Mouse (Mus musculus): ENCODE data around the gene Rbms3. TPM values are rescaled to one million over a fixed set of nuclear protein-coding genes. Genes with fewer than 3 reads are reported as not detected.
A peak's percentile ranks its signal among the peaks of the same experiment; 100 is the strongest.

Gene Rbms3
- total RNA-seq, 2 experiments from 2014 or later, result 11.0 to 17.4 TPM

DNA sequence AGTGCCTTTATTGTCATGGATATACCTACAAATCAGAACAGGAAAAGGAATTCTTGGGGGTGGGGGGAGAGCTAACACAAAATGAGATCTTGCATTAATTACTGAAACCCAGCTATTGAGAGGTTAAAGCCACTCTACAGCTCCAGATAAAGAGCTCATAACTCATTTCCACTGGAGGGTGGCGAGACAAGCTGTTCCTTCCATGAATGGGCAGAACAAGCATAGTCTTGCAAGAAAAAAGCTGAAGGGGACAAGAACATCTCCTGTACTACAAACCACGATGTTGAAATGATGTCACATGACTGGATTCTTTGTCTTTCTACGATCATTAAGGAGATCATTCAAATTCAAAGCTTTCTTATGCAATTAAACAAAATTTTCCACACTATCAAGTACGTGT is 417.7 kb downstream of the Rbms3 start:
- intact Hi-C loops (cut with DNase I), result no loop called here

DNA sequence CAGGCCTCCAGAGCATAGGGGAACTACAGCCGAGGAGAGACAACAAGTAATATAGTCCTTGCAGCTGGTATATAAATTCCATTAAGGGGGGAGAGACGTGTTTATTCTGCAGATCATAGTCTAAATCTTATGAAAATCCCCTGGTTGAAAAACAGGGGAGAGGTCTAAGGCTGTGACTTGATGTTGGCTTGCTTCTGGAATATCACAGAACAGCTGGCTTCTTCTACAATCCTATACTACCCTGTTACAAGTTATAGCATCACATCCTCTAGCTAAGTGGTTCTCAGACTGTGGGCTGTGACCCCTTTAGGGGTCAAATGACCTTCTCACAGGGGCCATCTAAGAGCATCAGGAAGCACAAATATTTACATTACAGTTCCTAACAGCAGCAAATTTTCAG is 419.4 kb downstream of the Rbms3 start:
- intact Hi-C loops (cut with DNase I), result no loop called here
- no peak for DNase-seq (ENCODE audit: low spot score in 2 of 2)

More for the DNA sequence above, 417.7 kb downstream of the Rbms3 start:
- DNase-seq (ENCODE audit: low spot score in 2 of 2), result no peak

DNA sequence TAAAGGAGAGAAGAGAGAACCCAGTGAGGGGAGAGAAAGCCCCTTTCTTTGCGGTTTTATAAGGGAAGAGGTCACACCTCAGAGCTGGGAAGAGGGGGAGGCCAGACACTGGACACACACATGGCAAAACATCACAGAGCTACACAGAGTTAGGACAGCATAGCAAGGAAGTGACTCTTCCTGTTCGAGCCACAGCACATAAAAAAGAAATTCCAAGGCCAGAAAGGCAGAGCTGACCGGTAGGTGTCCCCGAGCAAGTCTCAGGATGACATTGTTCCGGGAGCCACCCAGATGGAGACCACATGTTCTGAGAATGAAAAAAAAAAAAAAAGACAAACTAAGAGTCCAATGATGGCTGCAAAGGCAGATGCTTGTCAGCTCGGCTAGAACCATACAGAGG is 424.3 kb downstream of the Rbms3 start:
- no peak for DNase-seq (ENCODE audit: low spot score in 2 of 2)
- intact Hi-C loops (cut with DNase I), result no loop called here

DNA sequence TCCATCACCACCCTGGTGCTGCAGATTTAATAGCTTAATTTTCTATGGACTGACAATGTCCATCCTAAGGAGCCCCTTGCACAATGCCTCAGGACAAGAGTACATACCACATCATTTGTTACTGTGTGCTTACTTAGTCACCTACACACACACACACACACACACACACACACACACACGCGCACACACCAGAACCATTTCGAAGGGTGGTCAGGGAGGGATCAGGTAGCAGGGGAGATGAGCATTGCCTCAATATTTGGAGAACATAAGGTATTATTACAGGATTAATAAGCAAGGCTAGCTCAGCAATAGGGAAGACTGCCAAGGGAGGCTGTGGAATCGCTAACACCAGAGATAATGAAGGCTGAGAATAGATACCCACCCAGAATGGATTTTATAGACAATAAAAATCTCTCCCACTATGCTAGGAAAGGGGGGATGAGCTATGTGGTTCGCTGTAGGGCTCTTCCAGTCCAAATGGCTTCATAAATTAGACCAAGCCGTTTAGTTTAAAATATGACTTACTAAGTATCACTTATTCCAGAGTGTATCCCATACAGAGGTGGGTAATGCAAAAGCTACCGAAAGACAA is 429.6 kb downstream of the Rbms3 start:
- intact Hi-C loops (cut with DNase I), result no loop called here
- DNase-seq (ENCODE audit: low spot score in 2 of 2), result no peak

DNA sequence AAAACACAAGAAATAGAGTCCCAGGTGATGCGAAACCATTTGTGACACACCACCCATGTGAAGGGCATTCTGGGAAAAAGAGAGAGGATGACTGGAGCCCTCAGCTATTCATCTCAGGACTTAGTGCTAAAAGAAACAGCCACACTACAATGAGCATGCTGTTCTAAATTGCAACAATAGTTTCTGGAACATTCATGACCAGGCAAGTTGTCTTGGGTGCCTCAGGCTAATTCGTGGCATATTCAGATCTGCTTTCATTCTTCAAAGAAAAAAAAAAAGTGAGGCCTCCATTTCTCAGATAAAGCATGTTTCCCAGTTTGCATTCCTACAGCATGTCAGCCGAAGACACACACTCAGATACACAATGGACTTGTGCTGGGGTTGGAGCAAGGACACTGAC is 432.2 kb downstream of the Rbms3 start:
- intact Hi-C loops (cut with DNase I), result no loop called here
- no peak for DNase-seq (ENCODE audit: low spot score in 2 of 2)

DNA sequence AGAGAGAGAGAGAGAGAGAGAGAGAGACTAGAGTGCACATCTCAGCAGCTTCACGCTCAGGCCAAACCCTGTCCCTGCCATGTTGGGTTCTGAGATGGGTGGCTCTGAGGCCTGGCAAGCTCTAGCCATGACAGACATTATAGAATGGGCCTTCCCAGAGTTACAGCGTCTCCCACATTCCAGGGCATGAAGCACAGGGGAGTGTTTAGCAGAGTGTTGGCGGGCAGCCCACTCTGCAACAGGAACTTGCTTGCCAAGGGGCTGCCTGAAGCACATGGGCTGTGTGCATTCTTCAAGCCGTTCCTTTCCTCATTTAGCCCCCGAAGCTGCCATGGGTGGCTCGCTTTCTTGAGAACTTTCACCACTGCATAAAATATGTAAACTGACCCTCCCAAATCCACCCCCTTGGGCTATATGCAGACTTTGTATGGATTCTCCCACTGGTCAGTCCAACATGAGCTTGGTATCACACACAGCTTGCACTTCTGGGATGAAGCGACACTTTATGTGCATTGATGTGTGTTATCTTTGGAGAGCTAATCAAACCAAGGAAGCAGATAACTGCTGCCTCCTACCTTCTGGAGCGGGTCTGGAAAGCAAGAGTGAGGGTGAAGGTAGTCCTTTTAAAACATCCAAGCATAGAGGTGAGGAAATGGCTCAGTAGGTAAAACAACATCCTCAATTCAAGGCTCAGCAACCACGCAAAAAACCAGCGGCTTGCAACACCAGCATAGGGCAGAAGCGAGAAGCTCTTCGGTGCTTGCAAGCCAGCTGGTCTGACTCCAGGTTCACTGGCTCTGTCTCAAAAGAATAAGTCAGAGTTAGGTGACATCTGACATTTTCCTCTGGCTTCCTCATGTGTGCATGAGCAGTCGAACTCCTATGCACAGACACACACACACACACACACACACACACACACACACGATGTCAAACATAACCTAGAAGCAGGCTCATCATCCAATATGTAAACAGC is 436.9 kb downstream of the Rbms3 start:
- peak; percentile 16 to 41 for DNase-seq (ENCODE audit: low spot score in 2 of 2)
- intact Hi-C loops (cut with DNase I), result no loop called here

DNA sequence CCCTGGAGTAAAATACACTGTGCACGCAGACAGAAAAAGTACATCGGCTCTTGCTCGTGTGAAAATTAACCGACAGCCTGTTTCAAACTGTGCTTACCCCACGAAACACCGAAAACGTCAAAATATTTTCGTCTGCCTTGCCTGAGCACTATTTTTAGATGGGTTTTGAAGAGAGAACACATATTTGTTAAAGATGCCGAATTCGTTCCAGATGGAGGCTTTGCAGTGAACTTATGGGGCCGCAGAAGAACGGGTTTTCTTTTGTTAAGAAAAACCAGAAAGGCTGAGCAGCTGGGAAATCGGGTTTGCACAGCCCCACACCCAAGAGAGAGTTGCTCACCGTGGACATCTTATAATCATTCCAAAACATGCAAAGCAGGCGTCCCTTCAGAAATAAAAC is 437.6 kb downstream of the Rbms3 start:
- DNase-seq (ENCODE audit: low spot score in 2 of 2), result peak; percentile 32 to 47
- intact Hi-C loops (cut with DNase I), result no loop called here

DNA sequence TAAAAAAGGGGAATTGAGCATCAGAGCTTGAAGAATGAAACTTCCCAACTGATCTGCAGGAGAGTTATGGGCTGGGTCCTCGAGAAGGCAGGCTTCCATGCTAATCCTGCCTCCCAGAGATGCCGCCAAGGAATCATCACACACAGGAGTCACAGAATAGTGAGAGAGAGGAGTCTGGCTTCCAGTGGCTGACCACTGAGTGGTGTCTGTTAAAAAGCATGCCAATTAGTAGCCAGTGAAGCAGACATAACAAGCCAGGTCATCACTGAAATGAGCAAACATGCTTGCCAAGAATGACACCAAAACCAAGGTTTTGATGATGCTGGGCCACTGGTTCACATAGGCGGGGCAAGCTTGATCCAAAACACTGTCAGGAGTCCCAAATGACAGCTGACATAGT is 441.3 kb downstream of the Rbms3 start:
- no peak for DNase-seq (ENCODE audit: low spot score in 2 of 2)
- intact Hi-C loops (cut with DNase I), result no loop called here

DNA sequence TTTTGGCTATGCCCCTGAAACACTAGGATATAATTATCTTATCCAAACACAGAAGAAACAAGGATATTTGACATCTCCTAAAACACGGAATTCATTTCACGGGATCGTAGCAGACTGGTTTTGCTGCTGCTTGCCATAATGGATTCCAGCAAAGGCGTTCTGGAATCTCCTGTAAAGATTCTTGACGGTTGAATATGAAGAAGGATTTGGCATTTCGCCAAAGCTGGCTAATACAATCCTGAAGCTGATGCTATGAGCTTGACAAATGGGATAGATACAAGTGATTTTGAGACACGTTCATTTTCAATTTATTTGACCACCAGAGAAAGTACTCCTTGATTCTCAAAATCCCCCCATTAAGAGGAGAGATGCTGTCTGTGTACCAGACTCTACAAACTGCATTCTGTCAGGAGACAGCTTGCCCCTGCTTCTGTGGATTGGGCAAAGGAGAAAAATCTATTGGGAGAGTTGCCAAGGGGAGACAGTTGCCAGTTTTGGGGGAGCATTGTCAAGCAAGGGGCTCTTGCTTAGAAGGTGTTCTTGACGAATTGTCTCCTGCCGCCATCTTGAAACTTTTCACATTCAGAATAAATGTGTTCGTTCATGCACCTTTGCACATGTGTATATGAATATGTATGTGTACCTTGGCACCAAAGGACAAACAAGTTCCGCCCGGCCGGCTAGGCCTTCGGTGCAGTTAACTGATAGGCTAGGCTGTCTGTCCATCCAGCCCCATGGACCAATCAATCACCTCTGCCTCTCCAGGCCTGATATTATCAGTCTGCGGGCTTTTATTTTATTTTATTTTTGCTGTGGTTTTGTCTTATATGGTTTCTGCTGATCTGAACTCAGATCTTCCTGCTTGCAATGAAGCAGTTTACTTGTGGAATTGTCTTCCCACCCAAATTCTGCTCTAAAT is 442.3 kb downstream of the Rbms3 start:
- no peak for DNase-seq (ENCODE audit: low spot score in 2 of 2)
- intact Hi-C loops (cut with DNase I), result no loop called here

DNA sequence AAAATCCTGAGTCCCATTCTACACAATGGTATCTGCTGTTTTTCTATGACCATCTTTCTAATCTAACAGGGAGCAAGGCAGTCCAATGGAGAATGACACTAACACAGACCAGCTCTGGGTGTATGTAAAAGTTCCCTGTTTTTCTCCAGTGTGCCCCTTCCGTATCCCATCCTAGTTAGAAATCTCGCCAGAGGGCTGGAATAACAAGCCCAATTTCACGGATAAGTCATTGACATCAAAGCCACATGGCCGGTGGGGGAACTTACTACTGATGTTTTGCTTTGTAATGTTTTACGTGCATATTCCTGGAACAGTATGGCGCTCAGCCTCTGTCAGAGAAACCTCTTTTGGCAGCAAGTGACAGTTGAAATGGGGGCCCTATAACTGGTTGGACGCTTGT is 449.1 kb downstream of the Rbms3 start:
- DNase-seq (ENCODE audit: low spot score in 2 of 2), result no peak
- intact Hi-C loops (cut with DNase I), result no loop called here

DNA sequence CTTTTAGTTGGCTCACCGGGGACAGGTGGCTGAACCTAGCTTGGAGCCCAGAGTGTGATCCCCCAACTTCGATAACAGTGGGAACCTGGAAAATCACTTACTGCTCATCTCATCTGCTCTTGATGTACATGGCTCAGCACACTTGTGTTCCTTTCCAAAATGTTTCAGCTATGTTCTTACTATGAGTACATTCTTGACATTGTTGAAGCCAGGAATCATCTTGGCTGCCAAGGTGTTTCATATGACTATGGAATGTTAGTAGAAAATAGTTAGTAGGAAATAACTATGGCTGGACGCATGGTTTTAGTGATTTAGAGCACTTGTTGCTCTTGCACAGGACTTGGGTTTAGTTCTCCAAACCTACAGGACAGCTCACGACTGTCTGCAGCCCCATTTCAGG is 451.3 kb downstream of the Rbms3 start:
- DNase-seq (ENCODE audit: low spot score in 2 of 2), result no peak
- intact Hi-C loops (cut with DNase I), result no loop called here

DNA sequence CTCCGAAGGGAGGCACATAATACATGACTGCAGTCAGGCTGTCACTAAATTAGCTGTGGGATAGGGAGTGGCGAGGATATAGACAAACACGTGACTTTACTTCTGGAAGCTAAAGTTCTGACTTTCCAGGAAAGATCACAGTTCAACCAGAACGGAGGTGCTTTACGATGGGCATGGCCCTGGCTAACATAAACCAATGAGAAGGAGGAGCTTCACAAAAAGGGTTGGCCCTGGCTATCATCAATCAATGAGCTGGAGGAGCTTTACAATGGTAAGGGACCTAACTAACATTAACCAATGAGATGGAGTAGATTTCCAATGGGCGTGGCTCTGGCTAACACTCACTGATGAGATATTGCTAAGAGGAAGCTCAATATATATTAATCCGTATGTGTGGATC is 457.2 kb downstream of the Rbms3 start:
- intact Hi-C loops (cut with DNase I), result no loop called here
- no peak for DNase-seq (ENCODE audit: low spot score in 2 of 2)

DNA sequence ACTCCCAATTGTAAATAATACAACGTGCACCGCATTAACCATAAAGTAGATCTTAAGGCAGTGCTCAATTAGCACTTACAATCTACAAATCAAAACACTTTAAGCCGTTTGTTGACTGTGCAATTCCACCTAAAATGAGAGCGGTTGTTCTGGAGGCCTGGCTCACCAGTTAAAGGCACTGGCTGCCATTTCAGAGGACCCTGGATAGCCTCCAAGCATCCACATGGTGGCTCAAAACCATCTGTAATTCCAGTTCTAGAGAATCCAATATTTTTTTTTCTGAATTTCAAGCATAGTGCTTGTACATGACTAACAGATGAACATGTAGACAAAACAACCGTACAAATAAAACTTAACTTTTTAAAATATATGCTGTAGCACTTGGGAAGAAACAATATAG is 460.5 kb downstream of the Rbms3 start:
- intact Hi-C loops (cut with DNase I), result no loop called here
- DNase-seq (ENCODE audit: low spot score in 2 of 2), result no peak

DNA sequence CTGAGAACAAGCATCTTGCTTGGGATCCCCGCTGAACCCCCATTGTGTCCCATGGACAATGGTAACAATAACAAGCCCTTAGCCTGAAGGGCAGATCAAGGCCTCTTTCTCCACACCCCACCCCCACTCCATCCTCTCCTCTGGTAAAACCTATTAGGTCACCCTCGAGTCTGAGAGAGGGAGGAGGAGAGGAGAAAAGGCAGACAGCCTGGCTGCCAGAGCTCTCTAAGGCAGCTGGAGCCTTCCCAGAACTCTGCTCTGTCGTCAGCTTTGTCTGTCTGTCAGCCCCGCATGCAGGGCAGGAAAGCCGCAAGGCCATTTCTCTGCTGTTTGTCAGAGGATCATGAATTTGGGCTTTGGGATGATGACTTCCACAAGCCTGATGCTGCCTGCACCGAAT is 466.6 kb downstream of the Rbms3 start:
- intact Hi-C loops (cut with DNase I), result no loop called here
- no peak for DNase-seq (ENCODE audit: low spot score in 2 of 2)

DNA sequence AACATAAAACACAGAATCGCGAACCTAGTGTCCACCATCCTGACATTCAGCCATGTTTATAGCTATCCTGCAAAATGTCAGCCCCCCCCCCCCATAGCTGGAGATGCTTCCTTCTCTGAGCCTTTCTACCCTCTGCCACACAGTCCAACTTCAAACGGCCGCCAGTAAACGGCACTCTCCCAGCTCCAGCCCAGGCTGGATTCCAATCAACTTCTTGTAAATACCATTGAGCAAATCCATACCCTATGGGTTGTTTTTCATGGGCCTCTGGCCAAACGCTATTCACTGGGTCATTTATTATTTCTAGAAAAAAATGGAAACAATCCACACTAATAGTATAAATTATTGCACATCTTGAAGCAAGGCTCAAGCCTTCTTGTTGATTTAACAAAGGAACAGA is 468.6 kb downstream of the Rbms3 start:
- intact Hi-C loops (cut with DNase I), result no loop called here

DNA sequence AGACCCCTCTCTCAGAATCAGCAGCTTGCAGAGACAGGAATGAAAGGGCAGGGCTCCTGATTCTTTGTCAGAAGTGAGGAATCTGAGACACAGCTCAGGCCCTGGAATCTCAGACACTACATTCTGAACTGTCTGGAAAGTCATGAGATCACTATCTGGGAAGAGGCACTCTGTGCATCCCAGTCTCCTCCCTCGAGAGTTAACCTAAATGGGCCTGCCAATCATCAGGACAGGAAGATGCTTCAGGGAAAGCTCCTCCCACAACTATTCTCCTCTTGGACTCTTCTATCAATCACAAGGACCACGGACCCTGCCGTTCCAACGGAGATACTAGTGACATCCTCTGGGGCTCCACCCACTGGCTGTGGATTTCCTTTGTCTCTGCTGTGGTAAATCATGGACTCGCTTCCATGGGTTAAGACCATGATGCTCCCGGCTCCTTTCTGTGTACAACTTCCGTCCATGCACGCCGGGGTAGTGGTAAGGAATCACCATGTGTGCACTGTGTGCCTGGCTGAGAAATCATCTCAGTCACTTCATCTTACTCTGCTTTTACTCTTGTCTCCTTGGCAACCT is 473.3 kb downstream of the Rbms3 start:
- DNase-seq (ENCODE audit: low spot score in 2 of 2), result no peak
- intact Hi-C loops (cut with DNase I), result no loop called here

More for the DNA sequence above, 468.6 kb downstream of the Rbms3 start:
- no peak for DNase-seq (ENCODE audit: low spot score in 2 of 2)

DNA sequence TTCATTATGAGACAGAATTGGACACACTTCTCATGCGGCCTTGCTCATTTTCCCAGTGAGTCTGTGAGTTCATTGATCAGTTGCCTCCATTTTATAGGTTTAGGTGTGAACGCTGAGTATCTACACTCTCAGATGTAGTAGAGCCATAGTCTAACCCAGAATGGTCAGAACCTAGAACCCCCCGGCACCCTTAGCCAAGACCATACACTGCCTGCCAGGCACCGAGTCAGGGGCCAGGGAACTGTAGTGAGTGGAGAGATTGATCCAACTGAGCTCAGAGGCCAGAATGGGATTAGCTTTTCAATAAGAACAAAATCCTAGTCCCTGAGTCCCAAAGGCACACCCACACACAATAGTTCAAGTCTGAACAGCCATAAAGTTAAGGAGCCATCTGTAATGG is 475.1 kb downstream of the Rbms3 start:
- DNase-seq (ENCODE audit: low spot score in 2 of 2), result no peak
- intact Hi-C loops (cut with DNase I), result no loop called here

DNA sequence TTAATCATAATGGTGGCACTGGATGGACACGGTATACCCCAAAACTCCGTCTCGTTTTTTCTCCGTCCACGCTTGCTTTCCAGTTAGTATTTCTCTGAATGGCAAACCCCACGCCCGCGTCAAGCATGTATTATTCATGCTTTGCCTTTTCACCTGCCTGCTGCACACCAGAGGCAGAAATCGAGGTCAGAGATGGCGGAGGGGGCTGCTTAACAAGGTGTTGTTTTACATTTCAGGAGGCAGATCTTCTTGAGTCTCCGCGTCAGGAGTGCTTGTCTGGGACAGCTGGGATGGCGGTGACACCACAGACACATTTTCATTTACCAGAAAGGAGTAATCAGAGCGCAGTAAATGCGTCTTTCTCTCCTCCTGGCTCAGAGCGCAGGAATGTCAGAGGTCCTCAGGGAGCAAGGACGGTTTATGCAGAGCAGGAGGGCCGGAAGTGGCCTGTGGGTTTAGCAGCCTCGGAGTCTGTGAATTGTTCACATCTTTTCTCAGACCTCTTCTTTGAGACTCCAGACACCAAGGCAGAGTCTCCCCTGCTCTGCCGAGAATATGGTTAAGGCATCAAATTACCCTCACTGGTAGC is 475.9 kb downstream of the Rbms3 start:
- intact Hi-C loops (cut with DNase I), result no loop called here
- DNase-seq (ENCODE audit: low spot score in 2 of 2), result no peak

DNA sequence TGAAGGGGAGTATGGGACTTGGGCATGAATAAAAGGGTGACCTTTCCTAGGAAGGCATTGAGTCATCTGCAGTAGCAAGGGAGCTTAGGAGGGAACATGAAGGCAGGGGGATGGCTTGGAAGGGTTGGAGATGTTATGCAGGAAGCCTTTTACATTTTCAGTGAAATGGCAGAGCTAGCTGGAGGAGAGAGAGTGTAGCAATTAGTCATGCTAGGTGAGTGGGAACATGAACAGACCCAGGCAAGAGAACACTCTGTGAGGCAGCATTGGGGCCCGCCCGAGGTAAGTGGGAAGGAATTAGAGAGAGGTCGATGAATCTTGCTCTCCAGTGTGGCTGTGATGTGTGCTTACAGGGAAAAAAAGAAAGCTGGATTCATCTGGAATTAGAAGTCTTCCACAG is 477.8 kb downstream of the Rbms3 start:
- intact Hi-C loops (cut with DNase I), result no loop called here

More for the DNA sequence above, 477.8 kb downstream of the Rbms3 start:
- peak in 1 of 2 experiments; percentile 22 for DNase-seq (ENCODE audit: low spot score in 2 of 2)

All from left cerebral cortex, postnatal 25 days (tissue).